Mouse (Mus musculus) stomach, embryonic 16.5 days (tissue): ENCODE measurements around the gene Arpc5l. TPM values are rescaled to one million over a fixed set of nuclear protein-coding genes. Genes with fewer than 3 reads are reported as not detected.

Experiments
- ATAC-seq: fragments of 200-750 bp; cut with Nextera tagmentation; 2 replicates; pipeline ENCODE4 v1.8.0; 2017; ENCODE audit warnings: moderate number of reproducible peaks, moderate TSS enrichment; ENCODE audit not compliant: insufficient read depth, low FRiP score
- H3K27ac ChIP-seq: fragments of 300-500 bp; sonication (generic); 2 replicates; pipeline ENCODE4 v1.5.1; 2014; ENCODE audit warnings: low read length
- H3K27me3 ChIP-seq: fragments of 300-500 bp; sonication (generic); 2 replicates; pipeline ENCODE4 v1.6.1; 2014; ENCODE audit warnings: low read length, control low read depth, mixed read lengths; ENCODE audit not compliant: control insufficient read depth, insufficient read depth
- H3K36me3 ChIP-seq: fragments of 300-500 bp; sonication (generic); 2 replicates; pipeline ENCODE4 v1.6.1; 2014; ENCODE audit warnings: low read length; ENCODE audit not compliant: control insufficient read depth, insufficient read depth
- H3K4me1 ChIP-seq: fragments of 300-500 bp; sonication (generic); 2 replicates; pipeline ENCODE4 v1.6.1; 2014; ENCODE audit warnings: low read length, control low read depth, mixed read lengths; ENCODE audit not compliant: control insufficient read depth, insufficient read depth
- H3K4me2 ChIP-seq: fragments of 300-500 bp; sonication (generic); 2 replicates; pipeline ENCODE4 v1.6.1; 2014; ENCODE audit warnings: low read depth, low read length, mixed read lengths
- H3K4me3 ChIP-seq: fragments of 300-500 bp; sonication (generic); replicated peaks from 2 replicates; pipeline ENCODE4 v1.5.1; 2014; ENCODE audit warnings: mild to moderate bottlenecking, low read length
- H3K9ac ChIP-seq: fragments of 300-500 bp; sonication (generic); 2 replicates; pipeline ENCODE4 v1.6.1; 2014; ENCODE audit warnings: low read length
- H3K9me3 ChIP-seq: fragments of 300-500 bp; sonication (generic); replicated peaks from 2 replicates; pipeline ENCODE4 v1.6.1; 2016; ENCODE audit warnings: low read length, control low read depth; ENCODE audit not compliant: control insufficient read depth
- WGBS: fragments of 180-500 bp; shearing (Covaris S2); extraction: QIAGEN DNeasy Blood & Tissue Kit; methylation state at CpG from one replicate; pipeline ENCODE4 v1.1.7; 2014; 5-methylcytosine and 5-hydroxymethylcytosine counted together
- polyA plus RNA-seq: library from polyadenylated mRNA; unstranded; fragments of >200 nt; fragmentation: Nextera tagmentation; extraction: Ambion mirVana; gene quantifications from 2 replicates; pipeline ENCODE4 v1.2.1, GENCODE M21; 2015

Gene Arpc5l
- polyA plus RNA-seq, 1 experiment from 2014 or later: 114 TPM

- H3K36me3 ChIP-seq: no peaks in the 10 kb centered on the region
- H3K4me2 ChIP-seq: no peak overlapping the region
- H3K4me1 ChIP-seq: peaks cover 13% of the 10 kb centered on the region
- no peaks in the 10 kb centered on the region for H3K27me3 ChIP-seq
- WGBS: 31% methylated on average over 4 of the region's 4 CpGs
- H3K4me3 ChIP-seq: no peak overlapping the region
- peak overlapping the region; percentile 42; the same call in 1 of the 2 replicates for H3K27ac ChIP-seq
- H3K9ac ChIP-seq: no peak overlapping the region
- no peak for ATAC-seq
- no peaks in the 10 kb centered on the region for H3K9me3 ChIP-seq
Observed at GRCm38 (mm10) chr2:38992452-38992851, 12.7 kb upstream of the Arpc5l start.

- Histone ChIP-seq H3K4me3 (peak within 1 kb of the TSS; percentile 56), H3K27ac (peak within 1 kb of the TSS; percentile 64; the same call in 1 of the 2 replicates), H3K36me3 (peaks cover 16% of the 10 kb centered on the region), H3K27me3 (no peaks in the 10 kb centered on the region), H3K9me3 (no peaks in the 10 kb centered on the region), H3K4me1 (peaks cover 12% of the 10 kb centered on the region), H3K9ac (peak within 1 kb of the TSS; percentile 74), H3K4me2 (peak within 1 kb of the TSS; percentile 66)
- WGBS: 11% methylated on average over 33 of the region's 33 CpGs
- peak; percentile 93 for ATAC-seq
Observed at GRCm38 (mm10) chr2:38997386-38998374, 7.5 kb upstream of the Arpc5l start, which contains the start of gene Wdr38. Gene Wdr38, plus strand, starts transcription at chr2:38997476.

GRCm38 (mm10) chr2:38999381-38999780, 5.8 kb upstream of the Arpc5l start:
- Histone ChIP-seq H3K4me3 (no peak overlapping the region), H3K36me3 (peaks cover 24% of the 10 kb centered on the region), H3K4me2 (no peak overlapping the region), H3K9ac (no peak overlapping the region), H3K27ac (no peak overlapping the region; the same call in 1 of the 2 replicates), H3K27me3 (no peaks in the 10 kb centered on the region), H3K4me1 (peaks cover 25% of the 10 kb centered on the region), H3K9me3 (no peaks in the 10 kb centered on the region)
- WGBS: 40% methylated on average over 4 of the region's 4 CpGs
- no peak for ATAC-seq

GRCm38 (mm10) chr2:38999910-39000586, 5.1 kb upstream of the Arpc5l start:
- Histone ChIP-seq H3K27ac (no peak overlapping the region), H3K4me3 (no peak overlapping the region), H3K9ac (no peak overlapping the region), H3K4me2 (no peak overlapping the region), H3K4me1 (peaks cover 25% of the 10 kb centered on the region), H3K27me3 (no peaks in the 10 kb centered on the region), H3K36me3 (peaks cover 24% of the 10 kb centered on the region), H3K9me3 (no peaks in the 10 kb centered on the region)
- no peak for ATAC-seq
- 62% methylated on average over 8 of the region's 8 CpGs for WGBS

- ATAC-seq: no peak
- 78% methylated on average over 4 of the region's 4 CpGs for WGBS
- Histone ChIP-seq H3K27me3 (no peaks in the 10 kb centered on the region), H3K4me2 (no peak overlapping the region), H3K4me1 (peaks cover 25% of the 10 kb centered on the region), H3K27ac (no peak overlapping the region), H3K36me3 (peaks cover 24% of the 10 kb centered on the region), H3K9me3 (no peaks in the 10 kb centered on the region), H3K4me3 (no peak overlapping the region), H3K9ac (no peak overlapping the region)
Observed at GRCm38 (mm10) chr2:39000587-39000919, 4.6 kb upstream of the Arpc5l start.

- no peaks in the 10 kb centered on the region for H3K27me3 ChIP-seq
- no peak overlapping the region for H3K27ac ChIP-seq
- H3K4me3 ChIP-seq: no peak overlapping the region
- no peaks in the 10 kb centered on the region for H3K9me3 ChIP-seq
- 70% methylated on average over 3 of the region's 3 CpGs for WGBS
- no peak overlapping the region for H3K9ac ChIP-seq
- H3K4me1 ChIP-seq: peaks cover 31% of the 10 kb centered on the region
- peaks cover 24% of the 10 kb centered on the region for H3K36me3 ChIP-seq
- ATAC-seq: no peak
- no peak overlapping the region for H3K4me2 ChIP-seq
Observed at GRCm38 (mm10) chr2:39001866-39002265, 3.3 kb upstream of the Arpc5l start.

- 53% methylated on average over 8 of the region's 8 CpGs for WGBS
- peak overlapping the region; percentile 84 for H3K4me3 ChIP-seq
Observed at GRCm38 (mm10) chr2:39003106-39003505, 2.0 kb upstream of the Arpc5l start.

GRCm38 (mm10) chr2:39003512-39003911, 1.6 kb upstream of the Arpc5l start:
- H3K27ac ChIP-seq: no peak overlapping the region
- no peak for ATAC-seq

More at GRCm38 (mm10) chr2:39003106-39003505, 2.0 kb upstream of the Arpc5l start:
- ATAC-seq: no peak
- Histone ChIP-seq H3K27me3 (no peaks in the 10 kb centered on the region), H3K36me3 (peaks cover 24% of the 10 kb centered on the region), H3K4me2 (peak overlapping the region; percentile 96), H3K9me3 (no peaks in the 10 kb centered on the region), H3K4me1 (peaks cover 29% of the 10 kb centered on the region), H3K27ac (no peak overlapping the region), H3K9ac (peak overlapping the region; percentile 85)

GRCm38 (mm10) chr2:39004372-39004771, 776 bp upstream of the Arpc5l start:
- Histone ChIP-seq H3K4me3 (peak overlapping the region; percentile 84), H3K9me3 (no peaks in the 10 kb centered on the region), H3K27ac (peak overlapping the region; percentile 74), H3K36me3 (peaks cover 24% of the 10 kb centered on the region), H3K4me2 (peak overlapping the region; percentile 96), H3K4me1 (peaks cover 29% of the 10 kb centered on the region), H3K9ac (peak overlapping the region; percentile 85), H3K27me3 (no peaks in the 10 kb centered on the region)
- ATAC-seq: no peak
- under 1% methylated on average over 11 of the region's 11 CpGs for WGBS

More at GRCm38 (mm10) chr2:39003512-39003911, 1.6 kb upstream of the Arpc5l start:
- Histone ChIP-seq H3K4me3 (peak overlapping the region; percentile 84), H3K36me3 (peaks cover 24% of the 10 kb centered on the region), H3K9me3 (no peaks in the 10 kb centered on the region), H3K9ac (peak overlapping the region; percentile 85), H3K4me1 (peaks cover 25% of the 10 kb centered on the region), H3K4me2 (peak overlapping the region; percentile 96), H3K27me3 (no peaks in the 10 kb centered on the region)
- 63% methylated on average over 5 of the region's 5 CpGs for WGBS
